Mouse (Mus musculus): Measurements from ENCODE around the gene Sept12.

DNA sequence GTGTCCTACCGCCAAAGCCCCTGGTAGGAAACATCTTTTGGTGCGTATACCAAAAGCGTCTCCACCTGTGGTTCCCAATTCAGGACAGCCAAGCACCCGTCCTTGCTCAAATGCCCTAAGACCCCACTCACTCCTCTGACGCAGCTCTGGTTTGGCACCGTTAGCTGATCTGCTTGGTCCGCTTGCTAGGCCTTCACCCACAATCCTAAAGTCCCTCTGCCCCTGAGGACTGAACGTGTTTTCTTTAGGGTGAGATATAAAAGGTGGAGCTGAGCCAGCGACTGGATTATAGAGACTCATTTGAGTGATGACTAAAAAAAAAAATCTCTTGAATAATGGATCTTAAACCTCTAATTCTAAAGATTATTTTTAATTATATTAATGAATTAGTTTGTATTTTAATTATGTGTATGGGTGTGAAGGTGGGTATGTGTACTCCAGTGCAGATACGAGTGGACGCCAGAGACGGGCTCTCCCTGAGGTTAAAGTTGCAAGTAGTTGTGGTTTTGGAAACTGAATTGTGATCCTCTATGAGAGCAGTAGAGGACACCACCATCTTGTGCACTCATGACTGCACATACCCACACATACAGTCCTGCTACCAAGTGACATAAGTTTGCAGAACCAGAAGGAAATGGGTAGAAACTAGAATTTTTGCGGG is 32.8 kb downstream of the Sept12 start:
- TF ChIP-seq CTCF (conservative IDR thresholded peaks at IDR 0.05; ENCODE audit: insufficient read depth, insufficient read length, low read depth, low read length) (no peak), POLR2A (IDR thresholded peaks at IDR 0.05; ENCODE audit: low read depth, low read length) (no peak)
